Mouse (Mus musculus) neural tube, embryonic 12.5 days (tissue): ENCODE data around the gene Ccdc63. TPM values are rescaled to one million over a fixed set of nuclear protein-coding genes. Genes with fewer than 3 reads are reported as not detected.
"Not testable (repeated sequence)": the region's sequence is repeated elsewhere in the genome, so short reads cannot be mapped to it uniquely, and the experiment has no call there.

Experiments used
- ATAC-seq: fragments of 200-750 bp; cut with Nextera tagmentation; 2 replicates; pipeline ENCODE4 v1.8.0; 2017; ENCODE audit warnings: low read depth, mild to moderate bottlenecking, moderate TSS enrichment, moderate library complexity; ENCODE audit not compliant: low FRiP score
- H3K27ac ChIP-seq: fragments of 300-500 bp; sonication (generic); 2 replicates; pipeline ENCODE4 v1.5.1; 2016
- H3K27me3 ChIP-seq: fragments of 300-500 bp; sonication (generic); replicated peaks from 2 replicates; pipeline ENCODE4 v1.6.1; 2016; ENCODE audit warnings: mild to moderate bottlenecking
- H3K36me3 ChIP-seq: fragments of 300-500 bp; sonication (generic); 2 replicates; pipeline ENCODE4 v1.6.1; 2016; ENCODE audit warnings: mild to moderate bottlenecking
- H3K4me1 ChIP-seq: fragments of 300-500 bp; sonication (generic); 2 replicates; pipeline ENCODE4 v1.6.1; 2016
- H3K4me2 ChIP-seq: fragments of 300-500 bp; sonication (generic); replicated peaks from 2 replicates; pipeline ENCODE4 v1.6.1; 2016; ENCODE audit warnings: mild to moderate bottlenecking
- H3K4me3 ChIP-seq: fragments of 300-500 bp; sonication (generic); 2 replicates; pipeline ENCODE4 v1.5.1; 2016
- H3K9ac ChIP-seq: fragments of 300-500 bp; sonication (generic); 2 replicates; pipeline ENCODE4 v1.6.1; 2016; ENCODE audit warnings: mild to moderate bottlenecking
- H3K9me3 ChIP-seq: fragments of 300-500 bp; sonication (generic); 2 replicates; pipeline ENCODE4 v1.6.1; 2016; ENCODE audit warnings: mild to moderate bottlenecking
- WGBS: fragments of 180-500 bp; shearing (Covaris S2); methylation state at CpG from one replicate; pipeline ENCODE4 v1.1.7; 2016; 5-methylcytosine and 5-hydroxymethylcytosine counted together
- polyA plus RNA-seq: library from polyadenylated mRNA; unstranded; fragments of >200 nt; fragmentation: Nextera tagmentation; extraction: Ambion mirVana; gene quantifications from 2 replicates; pipeline ENCODE4 v1.2.1, GENCODE M21; 2016

The Ccdc63 gene
- polyA plus RNA-seq, 1 experiment from 2014 or later: not detected

GRCm38 (mm10) chr5:122146056-122146580 lies 5.5 kb upstream of the Ccdc63 start:
- Histone ChIP-seq H3K9ac (no peak overlapping the region), H3K36me3 (no peaks in the 10 kb centered on the region), H3K9me3 (no peaks in the 10 kb centered on the region), H3K27me3 (no peaks in the 10 kb centered on the region), H3K4me2 (0 out of 2 replicates have a peak overlapping the region, but pooled peaks have one; percentile 9), H3K4me3 (no peak overlapping the region), H3K4me1 (no peaks in the 10 kb centered on the region), H3K27ac (no peak overlapping the region)
- WGBS: 60% methylated on average over 10 of the region's 10 CpGs
- ATAC-seq: no peak

DNA sequence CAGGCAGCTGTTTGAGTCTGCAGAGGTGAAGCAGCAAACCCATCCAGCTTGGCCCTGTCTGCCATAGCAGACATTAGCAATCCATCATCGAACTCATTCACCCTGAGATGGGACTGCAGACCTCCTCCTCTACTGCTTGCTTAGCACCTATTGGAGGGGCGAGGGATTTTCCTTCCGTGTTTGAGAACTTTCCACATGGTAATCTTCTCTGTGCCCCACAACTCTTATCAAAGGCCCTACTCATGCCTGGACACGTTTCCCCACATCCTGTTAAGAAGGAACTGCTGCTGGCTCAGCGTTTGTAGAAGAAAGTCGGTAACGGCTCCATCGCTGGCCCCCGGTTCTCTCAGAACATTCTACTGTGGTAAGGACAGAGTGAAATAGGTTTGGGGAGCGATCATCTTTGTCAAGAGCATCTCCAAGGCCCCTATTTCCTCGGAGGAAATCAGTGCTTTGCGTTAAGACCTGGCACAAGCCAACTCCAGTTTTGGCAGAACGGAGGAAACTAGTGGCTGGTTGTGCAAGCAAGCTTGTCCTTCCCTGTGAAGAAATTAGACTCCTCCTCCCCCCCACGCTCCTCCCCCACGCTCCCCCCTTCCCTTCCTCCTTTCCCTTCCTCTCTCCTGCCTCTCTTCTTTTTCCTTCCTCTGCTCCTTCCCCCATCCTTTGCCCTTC lies 4.9 kb upstream of the Ccdc63 start:
- Histone ChIP-seq H3K36me3 (no peaks in the 10 kb centered on the region), H3K4me1 (no peaks in the 10 kb centered on the region), H3K27ac (no peak overlapping the region), H3K4me2 (no peak overlapping the region), H3K9ac (no peak overlapping the region), H3K27me3 (no peaks in the 10 kb centered on the region), H3K9me3 (no peaks in the 10 kb centered on the region), H3K4me3 (no peak overlapping the region)
- 65% methylated on average over 15 of the region's 15 CpGs for WGBS
- ATAC-seq: no peak

- Histone ChIP-seq H3K9ac (no peak overlapping the region), H3K27me3 (no peaks in the 10 kb centered on the region), H3K36me3 (no peaks in the 10 kb centered on the region), H3K4me1 (no peaks in the 10 kb centered on the region), H3K4me2 (no peak overlapping the region), H3K9me3 (no peaks in the 10 kb centered on the region), H3K4me3 (no peak overlapping the region), H3K27ac (no peak overlapping the region)
- WGBS: 87% methylated on average over 4 of the region's 4 CpGs
- ATAC-seq: no peak
These were observed 4.2 kb upstream of the Ccdc63 start for GRCm38 (mm10) chr5:122144825-122145224.

GRCm38 (mm10) chr5:122143543-122143942 lies 2.9 kb upstream of the Ccdc63 start:
- no peaks in the 10 kb centered on the region for H3K4me1 ChIP-seq
- H3K4me2 ChIP-seq: no peak overlapping the region
- no peaks in the 10 kb centered on the region for H3K27me3 ChIP-seq
- no peaks in the 10 kb centered on the region for H3K36me3 ChIP-seq
- no peak overlapping the region for H3K9ac ChIP-seq
- no peak overlapping the region for H3K4me3 ChIP-seq
- WGBS: 90% methylated on average over 15 of the region's 15 CpGs
- no peak for ATAC-seq
- no peak overlapping the region for H3K27ac ChIP-seq
- H3K9me3 ChIP-seq: no peaks in the 10 kb centered on the region

GRCm38 (mm10) chr5:122142230-122142992 lies 1.8 kb upstream of the Ccdc63 start:
- H3K27me3 ChIP-seq: no peaks in the 10 kb centered on the region
- no peaks in the 10 kb centered on the region for H3K4me1 ChIP-seq
- no peak overlapping the region for H3K4me2 ChIP-seq
- H3K4me3 ChIP-seq: no peak overlapping the region
- H3K27ac ChIP-seq: no peak overlapping the region
- ATAC-seq: no peak
- no peak overlapping the region for H3K9ac ChIP-seq
- 52% methylated on average over 8 of the region's 8 CpGs for WGBS
- no peaks in the 10 kb centered on the region for H3K36me3 ChIP-seq
- H3K9me3 ChIP-seq: no peaks in the 10 kb centered on the region

GRCm38 (mm10) chr5:122139771-122140170 lies 852 bp downstream of the Ccdc63 start:
- not testable (repeated sequence) for H3K4me2 ChIP-seq, H3K4me1 ChIP-seq, ATAC-seq, H3K9ac ChIP-seq, H3K36me3 ChIP-seq, H3K9me3 ChIP-seq, H3K27ac ChIP-seq, H3K4me3 ChIP-seq, H3K27me3 ChIP-seq
- 41% methylated on average over 2 of the region's 2 CpGs for WGBS

DNA sequence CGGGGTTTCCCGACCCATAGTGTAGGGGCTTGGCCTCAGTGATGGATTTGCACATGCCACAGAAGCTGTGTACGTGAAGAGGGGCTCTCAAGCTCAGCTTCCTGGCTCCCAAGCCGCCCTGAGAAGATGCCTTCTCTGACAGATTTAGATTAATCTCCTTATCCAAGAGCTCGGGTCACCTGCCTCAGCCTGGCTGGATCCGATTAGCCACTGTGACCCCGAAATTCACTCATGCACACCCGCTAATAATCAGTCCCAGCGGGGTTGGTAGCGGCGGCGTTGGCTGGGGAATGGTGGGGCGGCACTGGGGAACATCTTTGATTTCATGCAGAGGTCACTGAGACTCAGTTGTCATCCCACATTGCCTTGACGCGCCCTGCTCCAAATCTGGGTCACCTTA lies 1.8 kb downstream of the Ccdc63 start:
- H3K9ac ChIP-seq: no peak overlapping the region
- H3K4me3 ChIP-seq: no peak overlapping the region
- no peaks in the 10 kb centered on the region for H3K9me3 ChIP-seq
- H3K27ac ChIP-seq: no peak overlapping the region
- WGBS: 81% methylated on average over 15 of the region's 15 CpGs
- no peaks in the 10 kb centered on the region for H3K36me3 ChIP-seq
- H3K4me1 ChIP-seq: no peaks in the 10 kb centered on the region
- no peaks in the 10 kb centered on the region for H3K27me3 ChIP-seq
- H3K4me2 ChIP-seq: no peak overlapping the region
- no peak for ATAC-seq

- WGBS: 90% methylated on average over 14 of the region's 14 CpGs
- Histone ChIP-seq H3K9ac (no peak overlapping the region), H3K9me3 (no peaks in the 10 kb centered on the region), H3K4me1 (peaks cover 9% of the 10 kb centered on the region), H3K27me3 (no peaks in the 10 kb centered on the region), H3K36me3 (no peaks in the 10 kb centered on the region), H3K27ac (no peak overlapping the region), H3K4me2 (no peak overlapping the region), H3K4me3 (no peak overlapping the region)
- no peak for ATAC-seq
These were observed 3.9 kb downstream of the Ccdc63 start for GRCm38 (mm10) chr5:122136508-122137408.

DNA sequence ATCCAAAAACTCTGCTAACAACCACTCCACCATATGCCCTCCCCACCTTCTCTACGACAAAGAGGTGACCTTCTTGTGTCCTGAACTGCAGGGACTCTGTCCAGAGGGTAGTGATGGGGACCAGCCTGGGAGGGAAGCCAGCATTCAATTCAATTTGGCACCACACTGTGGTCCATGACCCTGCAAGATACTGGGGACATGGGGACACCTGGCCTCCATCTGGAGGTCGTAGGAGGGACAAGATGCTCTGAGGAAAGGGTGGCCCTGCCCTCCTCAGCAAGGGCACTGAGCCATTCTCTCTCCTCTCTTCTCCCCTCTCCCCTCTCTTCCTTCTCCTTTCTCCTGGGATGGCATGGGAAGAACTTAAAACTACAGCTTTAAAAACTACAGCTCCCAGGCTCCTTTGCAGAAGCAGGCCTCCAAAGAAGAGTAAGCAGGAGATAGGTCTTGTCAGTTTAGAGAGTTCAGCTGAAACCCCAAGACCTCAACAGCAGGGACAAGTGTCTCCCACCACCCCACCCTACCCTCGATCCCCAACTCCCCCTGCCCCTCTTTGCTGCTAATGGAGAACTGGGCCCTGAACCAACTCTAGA lies 5.2 kb downstream of the Ccdc63 start:
- Histone ChIP-seq H3K4me1 (peaks cover 13% of the 10 kb centered on the region), H3K4me2 (no peak overlapping the region), H3K36me3 (no peaks in the 10 kb centered on the region), H3K4me3 (no peak overlapping the region), H3K9ac (no peak overlapping the region), H3K9me3 (no peaks in the 10 kb centered on the region), H3K27me3 (no peaks in the 10 kb centered on the region; the same call in 1 of the 2 replicates), H3K27ac (no peak overlapping the region)
- no peak for ATAC-seq
- WGBS: 67% methylated on average over 3 of the region's 3 CpGs

DNA sequence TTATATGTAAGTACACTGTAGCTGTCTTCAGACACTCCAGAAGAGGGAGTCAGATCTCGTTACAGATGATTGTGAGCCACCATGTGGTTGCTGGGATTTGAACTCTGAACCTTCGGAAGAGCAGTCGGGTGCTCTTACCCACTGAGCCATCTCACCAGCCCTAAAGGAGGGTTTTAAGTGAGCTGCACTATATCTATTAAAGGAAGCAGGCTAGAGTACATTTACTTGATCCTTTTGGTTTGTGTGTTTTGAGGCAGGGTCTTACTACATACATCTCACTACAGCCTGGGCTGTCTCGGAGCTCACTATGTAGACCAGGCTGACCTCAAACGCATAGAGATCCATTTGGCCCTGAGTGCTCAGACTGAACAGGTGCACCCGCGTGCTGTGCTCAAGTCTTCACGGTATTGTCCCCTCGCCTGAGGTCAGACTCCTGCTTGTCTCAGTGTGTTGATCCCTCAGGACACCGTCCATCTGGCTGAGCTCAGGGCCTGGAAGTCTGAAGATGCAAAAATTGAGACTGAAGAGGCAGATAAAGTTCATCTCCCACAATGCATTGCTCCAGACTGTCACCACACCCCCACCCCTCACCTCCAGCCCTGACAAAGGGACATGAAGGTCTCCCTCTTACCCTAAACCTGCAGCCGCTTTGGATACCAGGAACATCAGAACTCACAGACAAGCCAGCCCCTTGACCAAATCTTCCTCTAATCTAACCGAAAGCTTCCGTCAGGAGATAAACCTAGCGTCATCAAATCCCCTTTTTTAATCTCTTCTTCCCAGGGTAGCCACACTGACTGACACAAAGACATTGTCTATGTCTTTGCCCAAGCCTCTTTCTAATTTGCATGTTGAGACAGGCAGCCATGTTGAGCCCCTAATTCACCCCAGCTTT lies 6.0 kb downstream of the Ccdc63 start:
- no peaks in the 10 kb centered on the region for H3K9me3 ChIP-seq
- H3K27ac ChIP-seq: no peak overlapping the region
- H3K4me2 ChIP-seq: no peak overlapping the region
- H3K4me1 ChIP-seq: peaks cover 13% of the 10 kb centered on the region
- no peak overlapping the region for H3K4me3 ChIP-seq
- no peak for ATAC-seq
- 89% methylated on average over 14 of the region's 14 CpGs for WGBS
- H3K36me3 ChIP-seq: no peaks in the 10 kb centered on the region
- H3K9ac ChIP-seq: no peak overlapping the region
- H3K27me3 ChIP-seq: peaks cover 2% of the 10 kb centered on the region; the same call in 1 of the 2 replicates

GRCm38 (mm10) chr5:122133050-122133389 lies 7.6 kb downstream of the Ccdc63 start:
- no peaks in the 10 kb centered on the region for H3K9me3 ChIP-seq
- no peak overlapping the region for H3K27ac ChIP-seq
- WGBS: 89% methylated on average over 9 of the region's 9 CpGs
- no peak overlapping the region for H3K4me2 ChIP-seq
- no peak overlapping the region for H3K4me3 ChIP-seq
- H3K4me1 ChIP-seq: peaks cover 16% of the 10 kb centered on the region
- no peak overlapping the region for H3K9ac ChIP-seq
- ATAC-seq: no peak
- H3K36me3 ChIP-seq: no peaks in the 10 kb centered on the region
- peaks cover 2% of the 10 kb centered on the region; the same call in 1 of the 2 replicates for H3K27me3 ChIP-seq
